Mouse (Mus musculus): ENCODE data around the gene Stat4.

The Stat4 gene

GRCm38 (mm10) chr1:51986848-51987247 lies at the start of gene Stat4:
TSS of gene Stat4 (plus strand) at chr1:51987148.
- DNase-seq (ENCODE audit: low spot score), result no peak

DNA sequence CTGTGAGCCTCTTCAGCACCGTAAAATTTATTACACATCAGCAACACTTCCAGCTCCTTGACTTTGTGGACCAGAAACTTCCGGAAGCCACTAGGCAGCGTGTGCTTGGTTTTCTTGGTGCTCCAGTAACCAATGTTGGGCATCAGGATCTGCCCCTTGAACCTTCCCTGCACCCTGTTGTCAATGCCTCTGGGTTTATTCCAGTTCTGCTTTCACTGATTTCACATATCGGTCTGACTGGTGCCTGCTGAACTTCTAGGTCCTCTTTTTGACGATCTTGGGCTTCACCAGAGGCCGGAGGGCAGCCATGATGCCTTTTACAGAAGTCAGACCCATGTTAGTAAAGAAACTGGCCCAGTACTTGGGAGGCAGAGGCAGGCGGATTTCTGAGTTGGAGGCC lies 48.6 kb upstream of the Stat4 start:
- DNase-seq (ENCODE audit: low spot score), result no peak

DNA sequence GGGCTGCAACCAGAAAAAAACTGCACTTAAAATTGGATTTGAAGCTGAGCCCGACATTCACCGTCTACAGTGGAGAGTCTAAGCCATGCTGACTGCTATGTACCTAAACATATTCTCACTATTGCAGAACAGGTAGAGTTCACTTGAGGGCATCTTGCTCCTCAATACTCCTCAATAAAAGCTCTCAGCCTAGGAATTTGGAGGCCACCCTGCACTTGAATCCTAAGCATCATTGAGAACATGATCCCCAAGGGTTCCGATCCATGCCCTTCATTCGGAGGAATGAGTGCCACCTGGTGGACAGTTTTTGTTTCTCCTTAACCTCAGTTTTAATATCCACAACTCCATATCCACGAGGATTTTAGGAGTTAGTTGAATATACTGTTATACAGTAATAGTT lies 42.2 kb upstream of the Stat4 start:
- DNase-seq (ENCODE audit: low spot score), result peak; percentile 45

DNA sequence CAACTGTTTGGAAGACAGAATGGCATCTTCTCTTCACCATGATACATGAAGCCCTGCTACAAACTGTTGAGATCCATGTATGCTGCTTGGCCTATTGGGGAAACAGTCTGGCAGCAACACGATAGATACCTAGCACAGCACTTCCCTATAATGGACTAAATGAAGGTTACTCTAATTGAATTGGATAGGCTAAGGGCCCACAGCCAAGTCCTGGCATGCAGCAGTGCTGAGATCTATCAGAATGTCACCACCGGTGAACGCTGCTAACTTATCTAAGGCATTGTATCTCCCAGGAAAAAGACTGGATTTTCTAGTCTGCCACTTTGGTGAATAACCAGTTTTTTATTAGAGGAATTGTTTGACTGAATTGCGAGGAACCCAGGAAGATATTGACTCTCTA lies 39.8 kb upstream of the Stat4 start:
- DNase-seq (ENCODE audit: low spot score), result no peak

GRCm38 (mm10) chr1:51964647-51965046 lies 22.3 kb upstream of the Stat4 start:
- no peak for DNase-seq (ENCODE audit: low spot score)

DNA sequence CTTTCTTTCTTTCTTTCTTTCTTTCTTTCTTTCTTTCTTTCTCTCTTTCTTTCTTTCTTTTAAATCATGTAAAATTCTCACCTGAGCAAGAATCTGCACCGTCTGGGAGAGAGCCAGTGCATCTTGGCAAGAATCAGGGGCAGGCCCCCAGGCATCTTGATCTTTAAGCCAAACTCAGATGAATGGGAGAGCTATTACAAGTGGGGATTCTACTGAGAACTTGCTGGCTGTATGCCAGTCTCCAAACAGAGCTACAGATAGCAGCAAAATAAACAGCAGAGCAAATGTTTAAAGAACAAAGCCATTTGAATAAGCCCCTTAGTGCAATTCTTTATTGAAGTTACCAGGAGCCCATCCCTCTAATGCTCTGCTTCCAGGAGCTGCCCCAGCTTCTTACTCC lies 18.0 kb upstream of the Stat4 start:
- DNase-seq (ENCODE audit: low spot score), result no peak

GRCm38 (mm10) chr1:51970182-51970581 lies 16.8 kb upstream of the Stat4 start:
- DNase-seq (ENCODE audit: low spot score), result no peak

- no peak for DNase-seq (ENCODE audit: low spot score)
These were observed 11.4 kb upstream of the Stat4 start for GRCm38 (mm10) chr1:51975589-51975988.

DNA sequence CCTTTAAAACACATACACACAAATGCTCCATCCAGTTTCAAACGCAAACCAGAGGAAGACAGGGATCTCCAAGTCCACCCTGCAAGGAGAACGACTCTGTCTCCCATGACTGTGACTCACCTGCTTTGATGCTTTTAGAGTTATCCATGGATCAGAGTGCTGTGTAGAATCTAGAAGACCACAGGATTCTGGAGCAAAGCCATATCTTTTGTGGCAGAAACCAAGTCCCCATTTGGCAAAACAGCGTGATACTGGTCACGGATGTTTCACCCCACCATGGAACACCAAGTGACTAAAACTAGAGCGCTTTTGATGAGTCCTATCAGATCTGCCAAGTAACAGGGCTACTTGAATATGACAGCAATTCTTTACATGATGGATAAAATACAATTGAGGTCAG lies 7.9 kb upstream of the Stat4 start:
- no peak for DNase-seq (ENCODE audit: low spot score)

DNA sequence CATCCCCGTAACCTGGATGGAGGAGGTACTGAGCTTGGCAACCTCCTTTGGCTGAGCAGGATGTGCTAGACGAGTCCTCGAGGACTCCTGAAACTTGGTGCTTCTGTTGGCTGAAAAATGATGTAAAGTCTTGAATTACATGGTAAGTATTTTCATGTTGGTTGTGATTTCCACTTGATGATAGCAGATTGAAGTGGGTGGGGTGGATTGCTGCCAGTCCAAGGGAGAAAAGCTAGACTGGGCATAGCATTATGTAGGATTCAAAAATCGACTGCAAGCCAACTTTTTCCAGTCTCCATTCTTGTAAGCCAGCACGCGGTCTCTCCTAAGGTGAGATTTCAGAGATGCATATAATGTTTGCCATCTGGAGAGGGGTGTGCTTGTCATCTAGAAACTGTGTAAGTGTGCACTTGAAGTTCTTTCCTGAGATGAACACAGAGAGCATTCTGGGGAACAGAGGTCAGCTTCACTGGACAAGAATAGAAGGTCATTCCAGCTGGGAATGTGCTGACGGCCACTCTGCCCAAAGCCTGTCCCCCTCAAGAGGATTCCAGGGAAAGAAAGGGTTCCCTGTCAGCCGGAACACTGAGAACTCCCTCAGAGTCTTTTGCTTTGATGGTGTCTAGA lies 5.1 kb downstream of the Stat4 start:
- DNase-seq (ENCODE audit: low spot score), result no peak

- no peak for DNase-seq (ENCODE audit: low spot score)
These were observed 9.1 kb downstream of the Stat4 start for GRCm38 (mm10) chr1:51996056-51996455.

DNA sequence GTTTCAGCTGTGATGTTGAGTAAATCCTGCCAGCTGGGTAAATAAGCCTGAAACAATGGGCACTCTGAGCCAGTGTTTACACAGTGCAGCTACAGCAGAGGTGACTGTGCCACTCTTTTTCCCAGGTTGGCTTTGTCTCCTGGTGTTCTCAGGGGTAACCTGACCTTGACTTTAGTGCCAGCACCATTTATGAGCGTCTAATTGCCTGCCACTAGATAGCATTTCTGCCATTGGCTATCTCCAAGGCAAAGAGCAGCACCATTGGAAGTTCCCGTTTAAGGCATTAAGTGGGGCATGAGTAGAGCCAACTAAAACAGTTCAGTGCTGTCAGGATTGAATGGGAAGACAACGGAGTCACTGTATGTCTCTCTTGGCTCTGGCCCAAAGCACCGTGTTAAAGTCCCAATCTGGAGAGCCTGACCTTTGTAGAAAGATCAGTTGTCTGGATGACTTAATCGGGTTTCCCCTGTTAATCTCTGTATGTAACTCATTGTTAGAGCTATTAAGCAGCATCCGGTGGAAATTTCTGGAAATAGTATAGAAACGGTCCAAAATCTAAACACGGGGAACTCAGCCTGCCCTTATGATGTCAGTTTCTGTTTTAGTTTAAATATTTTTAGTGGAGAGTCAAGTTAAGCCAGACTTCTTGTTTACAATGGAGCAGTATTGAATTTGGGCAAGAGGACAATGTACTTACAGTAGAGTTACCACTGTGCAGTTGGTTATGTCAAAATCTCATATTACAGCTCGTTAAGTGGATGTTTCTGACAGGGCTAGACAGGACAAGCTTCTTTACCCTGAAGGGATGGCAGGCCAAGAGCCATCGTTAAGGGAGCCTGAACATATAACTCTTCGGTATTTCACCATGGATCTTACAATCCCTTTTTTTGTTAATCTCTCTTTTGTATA lies 10.1 kb downstream of the Stat4 start:
- DNase-seq (ENCODE audit: low spot score), result no peak

GRCm38 (mm10) chr1:51998542-51998941 lies 11.6 kb downstream of the Stat4 start:
- DNase-seq (ENCODE audit: low spot score), result peak; percentile 41

DNA sequence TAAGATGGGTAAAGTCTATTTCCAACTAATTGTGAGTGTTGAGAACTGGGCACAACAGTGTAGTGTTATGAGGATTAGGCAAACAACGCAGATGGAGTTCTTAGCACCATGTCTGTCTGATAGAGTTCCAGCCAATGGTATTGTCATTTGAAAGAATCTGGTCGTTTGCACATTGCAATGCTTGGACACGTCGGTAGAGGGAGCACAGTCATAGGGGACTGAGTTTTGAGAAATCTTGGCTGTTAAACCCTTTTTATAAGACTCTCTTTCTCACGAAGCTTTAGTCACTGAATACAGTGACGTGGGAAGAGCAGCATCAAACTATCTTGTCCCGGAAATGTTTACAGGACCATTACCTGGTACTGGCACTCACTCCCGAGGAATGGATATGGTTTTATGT lies 17.1 kb downstream of the Stat4 start:
- DNase-seq (ENCODE audit: low spot score), result peak; percentile 67

GRCm38 (mm10) chr1:52008443-52008842 lies 21.5 kb downstream of the Stat4 start:
- DNase-seq (ENCODE audit: low spot score), result no peak

GRCm38 (mm10) chr1:52008947-52009346 lies 22.0 kb downstream of the Stat4 start:
- DNase-seq (ENCODE audit: low spot score), result no peak

GRCm38 (mm10) chr1:52010741-52011140 lies 23.8 kb downstream of the Stat4 start:
- DNase-seq (ENCODE audit: low spot score), result no peak

- DNase-seq (ENCODE audit: low spot score), result no peak
These were observed 24.3 kb downstream of the Stat4 start for GRCm38 (mm10) chr1:52011227-52011626.

GRCm38 (mm10) chr1:52012231-52012630 lies 25.3 kb downstream of the Stat4 start:
- DNase-seq (ENCODE audit: low spot score), result no peak

DNA sequence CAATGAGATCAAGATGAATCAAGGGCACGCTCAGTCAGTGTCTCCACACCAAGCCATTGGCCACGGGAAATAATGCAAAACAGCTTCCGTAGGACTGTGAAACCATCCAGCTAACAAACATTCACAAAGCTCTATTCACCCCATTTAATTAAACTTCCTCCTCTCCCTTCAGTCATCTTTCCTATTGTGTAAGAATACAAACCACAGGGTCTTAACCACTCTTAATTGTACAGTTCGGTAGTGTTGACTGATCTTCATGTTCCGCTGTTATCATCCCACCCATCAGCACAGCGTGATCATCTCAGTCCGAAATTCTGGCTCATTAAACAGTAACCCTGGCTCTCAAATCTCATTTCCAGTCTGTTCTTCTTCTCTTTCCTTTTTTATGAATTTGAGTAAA lies 25.8 kb downstream of the Stat4 start:
- DNase-seq (ENCODE audit: low spot score), result no peak

- DNase-seq (ENCODE audit: low spot score), result no peak
These were observed 32.7 kb downstream of the Stat4 start for GRCm38 (mm10) chr1:52019621-52020020.

DNA sequence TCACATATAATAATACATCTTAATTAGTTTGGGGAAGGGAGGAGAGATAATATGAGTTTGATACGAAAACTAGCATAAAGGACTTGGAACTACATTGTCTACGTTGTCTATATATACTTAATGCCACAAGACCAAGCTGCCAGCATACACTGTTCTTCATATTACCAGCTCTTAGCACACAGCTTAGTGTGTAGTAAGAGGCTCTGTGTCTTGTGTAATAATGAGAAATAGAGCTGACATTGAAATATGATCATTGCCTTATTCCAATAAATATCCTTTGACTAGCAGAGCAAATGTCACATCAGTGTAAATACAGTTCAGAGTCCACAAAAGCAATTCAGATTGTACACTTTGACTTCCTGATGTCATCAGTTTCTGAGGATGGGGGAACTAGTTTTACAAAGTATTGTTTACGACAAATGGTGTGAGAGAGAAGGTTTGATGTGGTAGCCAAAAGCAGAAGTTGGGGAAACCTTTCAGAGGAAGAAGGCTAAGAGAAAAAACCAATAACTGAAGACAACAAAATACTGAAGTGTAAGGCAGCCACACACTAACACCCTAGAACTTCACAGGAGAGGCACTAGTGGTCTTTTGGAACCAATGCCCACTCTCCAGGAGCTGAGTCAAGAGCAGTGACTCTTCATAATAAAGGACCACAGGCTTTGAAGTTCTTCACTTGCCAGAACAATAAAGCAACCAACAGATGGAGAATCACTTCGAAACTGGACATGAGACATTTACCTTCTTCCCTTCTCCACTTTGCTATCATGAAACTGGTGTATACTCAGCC lies 35.2 kb downstream of the Stat4 start:
- no peak for DNase-seq (ENCODE audit: low spot score)

DNA sequence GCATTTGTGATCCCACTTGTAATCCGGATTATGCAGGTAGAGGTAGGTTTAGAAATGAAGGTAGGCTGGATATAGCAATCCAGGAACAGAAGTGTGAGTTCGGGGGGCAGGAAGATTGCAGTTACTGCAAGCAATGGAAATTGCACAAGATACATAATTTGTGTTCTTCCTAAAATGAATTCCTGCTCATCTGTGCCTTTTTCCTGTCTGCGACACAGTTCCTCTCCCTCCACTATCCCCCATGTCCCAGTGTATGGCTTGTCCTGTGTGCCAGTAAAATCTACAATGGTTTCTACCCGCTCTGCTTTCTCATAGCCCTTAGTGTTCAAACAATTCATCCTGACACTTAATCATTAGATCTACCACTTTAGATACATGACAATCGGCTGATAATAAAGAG lies 41.7 kb downstream of the Stat4 start:
- DNase-seq (ENCODE audit: low spot score), result no peak
